Mouse (Mus musculus) heart, embryonic 13.5 days (tissue): ENCODE measurements around the gene Edem2. TPM values are rescaled to one million over a fixed set of nuclear protein-coding genes. Genes with fewer than 3 reads are reported as not detected.
A peak's percentile ranks its signal among the peaks of the same experiment; 100 is the strongest.

Experiments used
- ATAC-seq: fragments of 200-750 bp; cut with Nextera tagmentation; 2 replicates; pipeline ENCODE4 v1.8.0; 2017; ENCODE audit warnings: moderate TSS enrichment; ENCODE audit not compliant: insufficient number of reproducible peaks, low FRiP score, low TSS enrichment; ENCODE audit errors: extremely low read depth
- H3K27ac ChIP-seq: fragments of 300-500 bp; sonication (generic); replicated peaks from 2 replicates; pipeline ENCODE4 v1.5.1; 2015; ENCODE audit warnings: moderate library complexity, mild to moderate bottlenecking, inconsistent platforms
- H3K27me3 ChIP-seq: fragments of 300-500 bp; sonication (generic); replicated peaks from 2 replicates; pipeline ENCODE4 v1.6.1; 2015; ENCODE audit warnings: mild to moderate bottlenecking, inconsistent platforms
- H3K36me3 ChIP-seq: fragments of 300-500 bp; sonication (generic); 2 replicates; pipeline ENCODE4 v1.6.1; 2015; ENCODE audit warnings: mild to moderate bottlenecking, inconsistent platforms
- H3K4me1 ChIP-seq: fragments of 300-500 bp; sonication (generic); 2 replicates; pipeline ENCODE4 v1.6.1; 2015; ENCODE audit warnings: inconsistent platforms
- H3K4me2 ChIP-seq: fragments of 300-500 bp; sonication (generic); 2 replicates; pipeline ENCODE4 v1.6.1; 2015; ENCODE audit warnings: inconsistent platforms, mild to moderate bottlenecking, moderate library complexity
- H3K4me3 ChIP-seq: fragments of 300-500 bp; sonication (generic); 2 replicates; pipeline ENCODE4 v1.5.1; 2015; ENCODE audit warnings: moderate library complexity, mild to moderate bottlenecking, inconsistent platforms
- H3K9ac ChIP-seq: fragments of 300-500 bp; sonication (generic); 2 replicates; pipeline ENCODE4 v1.6.1; 2015; ENCODE audit warnings: inconsistent platforms, mild to moderate bottlenecking, moderate library complexity
- H3K9me3 ChIP-seq: fragments of 300-500 bp; sonication (generic); 2 replicates; pipeline ENCODE4 v1.6.1; 2016; ENCODE audit warnings: inconsistent platforms
- WGBS: fragments of 180-500 bp; shearing (Covaris S2); methylation state at CpG from one replicate; pipeline ENCODE4 v1.1.7; 2015; ENCODE audit warnings: mixed read lengths; 5-methylcytosine and 5-hydroxymethylcytosine counted together
- polyA plus RNA-seq: library from polyadenylated mRNA; unstranded; fragments of >200 nt; fragmentation: Nextera tagmentation; extraction: Ambion mirVana; gene quantifications from 2 replicates; pipeline ENCODE4 v1.2.1, GENCODE M21; 2015

The Edem2 gene
- polyA plus RNA-seq, 1 experiment from 2014 or later = 23.1 TPM

GRCm38 (mm10) chr2:155735080-155735479, 5.8 kb upstream of the Edem2 start:
- H3K9ac ChIP-seq = no peak overlapping the region
- H3K27ac ChIP-seq = no peak overlapping the region
- no peak overlapping the region for H3K4me2 ChIP-seq
- H3K4me3 ChIP-seq = no peak overlapping the region
- no peaks in the 10 kb centered on the region for H3K36me3 ChIP-seq
- 61% methylated on average over 5 of the region's 5 CpGs for WGBS
- H3K4me1 ChIP-seq = no peaks in the 10 kb centered on the region
- H3K9me3 ChIP-seq = no peaks in the 10 kb centered on the region
- ATAC-seq = no peak
- no peaks in the 10 kb centered on the region for H3K27me3 ChIP-seq

- H3K36me3 ChIP-seq = peaks cover 9% of the 10 kb centered on the region
- H3K4me1 ChIP-seq = peaks cover 10% of the 10 kb centered on the region
- H3K27ac ChIP-seq = no peak overlapping the region
- H3K4me2 ChIP-seq = peak overlapping the region; percentile 93
- no peaks in the 10 kb centered on the region for H3K9me3 ChIP-seq
- ATAC-seq = no peak
- H3K4me3 ChIP-seq = peak overlapping the region; percentile 87
- 4% methylated on average over 15 of the region's 15 CpGs for WGBS
- no peaks in the 10 kb centered on the region for H3K27me3 ChIP-seq
- H3K9ac ChIP-seq = peak overlapping the region; percentile 88
These were observed 533 bp downstream of the Edem2 start for GRCm38 (mm10) chr2:155728742-155729141.

GRCm38 (mm10) chr2:155727764-155728395, 1.4 kb downstream of the Edem2 start:
- peak overlapping the region; percentile 93; the same call in 1 of the 2 replicates for H3K4me2 ChIP-seq
- ATAC-seq = no peak

GRCm38 (mm10) chr2:155726302-155726701, 3.0 kb downstream of the Edem2 start:
- Histone ChIP-seq H3K27ac (no peak overlapping the region), H3K4me3 (no peak overlapping the region), H3K27me3 (no peaks in the 10 kb centered on the region), H3K4me2 (no peak overlapping the region), H3K9ac (no peak overlapping the region), H3K36me3 (peaks cover 28% of the 10 kb centered on the region), H3K4me1 (peaks cover 10% of the 10 kb centered on the region), H3K9me3 (no peaks in the 10 kb centered on the region)
- ATAC-seq = no peak
- WGBS = 86% methylated on average over 7 of the region's 7 CpGs

More at GRCm38 (mm10) chr2:155727764-155728395, 1.4 kb downstream of the Edem2 start:
- Histone ChIP-seq H3K4me3 (no peak overlapping the region), H3K27me3 (no peaks in the 10 kb centered on the region), H3K27ac (no peak overlapping the region), H3K4me1 (peaks cover 10% of the 10 kb centered on the region), H3K36me3 (peaks cover 13% of the 10 kb centered on the region), H3K9ac (no peak overlapping the region), H3K9me3 (no peaks in the 10 kb centered on the region)
- WGBS = 77% methylated on average over 7 of the region's 7 CpGs

GRCm38 (mm10) chr2:155724526-155724925, 4.7 kb downstream of the Edem2 start:
- no peaks in the 10 kb centered on the region for H3K9me3 ChIP-seq
- H3K4me3 ChIP-seq = no peak overlapping the region
- 73% methylated on average over 6 of the region's 6 CpGs for WGBS
- H3K9ac ChIP-seq = no peak overlapping the region
- peaks cover 40% of the 10 kb centered on the region for H3K36me3 ChIP-seq
- H3K27me3 ChIP-seq = no peaks in the 10 kb centered on the region
- ATAC-seq = no peak
- H3K4me2 ChIP-seq = no peak overlapping the region
- no peak overlapping the region for H3K27ac ChIP-seq
- peaks cover 6% of the 10 kb centered on the region for H3K4me1 ChIP-seq

GRCm38 (mm10) chr2:155724036-155724435, 5.2 kb downstream of the Edem2 start:
- Histone ChIP-seq H3K27ac (no peak overlapping the region), H3K27me3 (no peaks in the 10 kb centered on the region), H3K9me3 (no peaks in the 10 kb centered on the region), H3K9ac (no peak overlapping the region), H3K4me1 (peaks cover 6% of the 10 kb centered on the region), H3K36me3 (peaks cover 44% of the 10 kb centered on the region), H3K4me2 (no peak overlapping the region), H3K4me3 (no peak overlapping the region)
- 41% methylated on average over 5 of the region's 5 CpGs for WGBS
- no peak for ATAC-seq

- 74% methylated on average over 5 of the region's 5 CpGs for WGBS
- Histone ChIP-seq H3K4me2 (no peak overlapping the region), H3K4me3 (no peak overlapping the region), H3K9me3 (no peaks in the 10 kb centered on the region), H3K4me1 (no peaks in the 10 kb centered on the region), H3K27me3 (no peaks in the 10 kb centered on the region), H3K9ac (no peak overlapping the region), H3K36me3 (peaks cover 60% of the 10 kb centered on the region), H3K27ac (no peak overlapping the region)
- no peak for ATAC-seq
These were observed 8.7 kb downstream of the Edem2 start for GRCm38 (mm10) chr2:155720585-155720984.

- Histone ChIP-seq H3K9me3 (no peaks in the 10 kb centered on the region), H3K36me3 (peaks cover 78% of the 10 kb centered on the region), H3K27ac (no peak overlapping the region), H3K27me3 (no peaks in the 10 kb centered on the region), H3K4me2 (no peak overlapping the region), H3K4me1 (no peaks in the 10 kb centered on the region), H3K4me3 (no peak overlapping the region), H3K9ac (no peak overlapping the region)
- no peak for ATAC-seq
- 82% methylated on average over 12 of the region's 12 CpGs for WGBS
These were observed 11.9 kb downstream of the Edem2 start for GRCm38 (mm10) chr2:155717082-155717990.

- Histone ChIP-seq H3K4me3 (no peak overlapping the region), H3K27ac (no peak overlapping the region), H3K27me3 (no peaks in the 10 kb centered on the region), H3K9me3 (no peaks in the 10 kb centered on the region), H3K9ac (no peak overlapping the region), H3K4me2 (no peak overlapping the region), H3K4me1 (peaks cover 6% of the 10 kb centered on the region; the same call in 1 of the 2 replicates), H3K36me3 (peaks cover 79% of the 10 kb centered on the region)
- WGBS = 86% methylated on average over 11 of the region's 11 CpGs
- no peak for ATAC-seq
These were observed 18.7 kb downstream of the Edem2 start for GRCm38 (mm10) chr2:155710557-155710956.

- Histone ChIP-seq H3K9ac (no peak overlapping the region), H3K27me3 (no peaks in the 10 kb centered on the region), H3K36me3 (peaks cover 81% of the 10 kb centered on the region), H3K4me1 (peaks cover 11% of the 10 kb centered on the region; the same call in 1 of the 2 replicates), H3K4me3 (no peak overlapping the region), H3K27ac (no peak overlapping the region), H3K9me3 (no peaks in the 10 kb centered on the region), H3K4me2 (no peak overlapping the region)
- ATAC-seq = no peak
- WGBS = 75% methylated on average over 4 of the region's 4 CpGs
These were observed 22.0 kb downstream of the Edem2 start for GRCm38 (mm10) chr2:155707251-155707650.

- H3K4me1 ChIP-seq = peaks cover 11% of the 10 kb centered on the region; the same call in 1 of the 2 replicates
- H3K4me2 ChIP-seq = no peak overlapping the region
- 71% methylated on average over 4 of the region's 4 CpGs for WGBS
- ATAC-seq = no peak
- no peak overlapping the region for H3K27ac ChIP-seq
- H3K9me3 ChIP-seq = no peaks in the 10 kb centered on the region
- H3K27me3 ChIP-seq = no peaks in the 10 kb centered on the region
- H3K9ac ChIP-seq = no peak overlapping the region
- H3K36me3 ChIP-seq = peaks cover 59% of the 10 kb centered on the region
- no peak overlapping the region for H3K4me3 ChIP-seq
These were observed 25.6 kb downstream of the Edem2 start for GRCm38 (mm10) chr2:155703630-155704029.
